Mouse (Mus musculus) cerebellum, adult (tissue): ENCODE data around the gene Wdfy2.
A peak's percentile ranks its signal among the peaks of the same experiment; 100 is the strongest.

Experiments
- ATAC-seq: cut with Nextera tagmentation; 2 replicates; pipeline ENCODE4 v1.9.2; 2017; ENCODE audit warnings: mild to moderate bottlenecking, moderate library complexity, mixed read lengths; ENCODE audit not compliant: insufficient number of reproducible peaks, low FRiP score, low TSS enrichment

Gene Wdfy2

DNA sequence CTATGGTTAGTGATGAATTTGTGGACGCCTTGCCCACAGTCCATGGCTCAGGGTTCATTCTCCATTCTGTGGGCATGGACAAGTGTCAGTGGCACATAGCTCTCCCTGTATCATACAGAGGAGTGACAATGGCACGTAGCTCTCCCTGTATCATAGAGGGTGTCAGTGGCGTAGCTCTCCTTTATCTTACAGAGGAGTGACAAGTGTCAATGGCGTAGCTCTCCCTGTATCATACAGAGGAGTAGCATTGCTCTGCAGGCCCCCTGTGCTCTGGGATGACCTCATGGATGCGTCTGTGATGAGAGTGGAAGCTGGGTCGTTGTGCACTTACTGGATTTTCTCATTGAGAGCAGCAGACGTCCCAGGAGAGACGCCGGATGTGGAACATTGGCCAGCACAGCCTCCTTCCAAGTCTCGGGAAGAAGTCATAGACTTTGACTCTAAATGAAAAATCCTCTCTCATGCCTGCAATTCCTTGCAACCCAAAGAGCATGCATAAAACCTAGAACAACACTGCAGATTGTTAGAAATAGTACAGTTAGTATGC, 79.1 kb downstream of the Wdfy2 start:
- ATAC-seq: no peak

DNA sequence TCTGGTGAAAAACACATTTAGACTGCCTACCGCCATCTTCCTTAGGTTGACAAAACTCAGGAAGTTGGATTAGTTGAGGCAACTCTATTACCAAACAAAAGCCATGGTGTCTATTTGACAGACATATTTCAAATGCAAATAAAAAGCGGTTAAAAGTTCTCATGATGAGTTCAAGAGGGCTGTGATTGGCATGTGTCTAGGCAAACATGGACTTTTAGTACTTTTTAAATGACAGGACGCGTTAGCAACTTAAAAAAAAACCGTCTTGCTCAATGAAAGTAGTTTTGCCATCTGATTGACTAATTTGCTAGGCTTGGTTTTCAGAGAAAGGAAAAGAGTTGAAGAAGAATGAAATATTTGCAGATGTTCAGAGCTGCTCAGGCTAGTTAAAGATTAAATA, 83.9 kb downstream of the Wdfy2 start:
- ATAC-seq: no peak

DNA sequence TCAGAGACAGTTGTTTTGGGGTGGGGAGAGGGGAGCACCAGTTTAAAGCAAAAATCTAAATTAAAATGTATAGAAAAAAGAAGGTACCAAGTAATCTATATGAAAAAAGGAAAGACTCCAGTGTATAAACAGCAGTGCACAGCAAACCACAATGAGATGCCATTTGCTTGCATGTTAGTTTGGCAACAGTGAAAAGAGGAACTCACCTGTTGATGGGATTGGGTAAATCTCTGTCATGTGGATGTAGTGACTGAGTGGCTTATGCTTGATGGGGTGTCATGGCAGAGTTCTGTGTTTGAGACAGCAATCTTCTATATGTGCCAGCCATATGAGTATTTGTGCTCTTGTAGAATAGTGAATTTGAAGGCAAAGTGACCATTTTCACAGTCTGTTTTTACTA, 85.2 kb downstream of the Wdfy2 start:
- ATAC-seq: no peak

DNA sequence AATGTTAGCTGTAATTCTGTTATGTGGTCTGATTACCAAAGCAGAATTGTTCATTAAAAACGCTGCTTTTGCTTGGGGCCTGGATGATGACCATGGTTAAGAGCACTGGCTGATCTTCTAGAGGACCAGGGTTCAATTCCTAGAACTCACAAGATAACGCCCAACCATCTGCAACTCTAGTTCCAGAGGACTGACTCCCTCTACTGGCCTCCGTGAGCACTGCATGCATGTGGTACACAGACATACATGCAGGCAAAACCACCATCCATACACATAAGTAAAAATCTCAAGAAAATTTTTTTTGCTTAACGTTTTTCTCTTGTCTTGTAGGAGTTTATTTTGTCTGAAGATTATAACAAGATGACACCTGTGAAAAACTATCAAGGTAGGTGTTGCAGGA, 87.3 kb downstream of the Wdfy2 start:
- ATAC-seq: no peak

DNA sequence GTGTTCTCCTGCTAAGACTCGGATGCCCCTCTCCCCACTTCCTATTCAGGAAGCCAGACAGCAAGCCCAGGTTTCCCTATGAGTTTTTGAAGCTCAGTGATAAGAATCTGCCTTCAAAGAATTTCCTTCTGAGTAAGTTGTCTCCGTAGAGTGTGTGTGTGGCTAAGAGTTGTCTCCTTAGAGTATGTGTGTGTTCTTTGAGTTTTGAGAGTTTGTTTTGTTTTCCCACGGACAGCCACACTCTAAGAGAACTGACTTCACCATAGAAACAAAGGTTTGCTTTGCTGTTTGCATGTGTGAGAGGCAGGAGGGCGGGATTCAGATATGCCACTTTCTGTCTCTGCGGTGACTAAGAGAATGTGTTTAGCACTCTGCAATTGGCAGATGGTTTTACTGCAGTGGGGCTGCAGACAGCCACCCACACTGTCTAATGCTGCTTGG, 90.6 kb downstream of the Wdfy2 start:
- no peak for ATAC-seq

DNA sequence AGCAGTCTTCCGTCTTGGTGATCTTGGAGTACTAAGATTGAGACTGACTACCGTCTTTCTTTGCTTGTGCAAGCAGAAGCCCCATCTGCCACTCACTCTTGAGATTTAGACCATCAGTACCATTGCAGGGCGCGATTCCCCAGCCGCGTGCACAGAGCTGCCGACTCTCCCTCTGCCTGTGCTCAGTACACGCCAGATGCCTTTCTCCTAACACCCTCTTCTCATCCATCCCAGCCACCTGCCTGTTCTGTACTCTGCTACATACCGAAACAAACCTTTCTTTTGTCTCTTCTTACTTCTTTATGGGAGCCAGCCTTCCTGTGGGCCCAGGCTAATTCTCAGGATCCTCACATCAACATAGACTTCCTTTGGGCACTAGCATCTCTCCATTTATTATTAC, 97.9 kb downstream of the Wdfy2 start:
- ATAC-seq: no peak

DNA sequence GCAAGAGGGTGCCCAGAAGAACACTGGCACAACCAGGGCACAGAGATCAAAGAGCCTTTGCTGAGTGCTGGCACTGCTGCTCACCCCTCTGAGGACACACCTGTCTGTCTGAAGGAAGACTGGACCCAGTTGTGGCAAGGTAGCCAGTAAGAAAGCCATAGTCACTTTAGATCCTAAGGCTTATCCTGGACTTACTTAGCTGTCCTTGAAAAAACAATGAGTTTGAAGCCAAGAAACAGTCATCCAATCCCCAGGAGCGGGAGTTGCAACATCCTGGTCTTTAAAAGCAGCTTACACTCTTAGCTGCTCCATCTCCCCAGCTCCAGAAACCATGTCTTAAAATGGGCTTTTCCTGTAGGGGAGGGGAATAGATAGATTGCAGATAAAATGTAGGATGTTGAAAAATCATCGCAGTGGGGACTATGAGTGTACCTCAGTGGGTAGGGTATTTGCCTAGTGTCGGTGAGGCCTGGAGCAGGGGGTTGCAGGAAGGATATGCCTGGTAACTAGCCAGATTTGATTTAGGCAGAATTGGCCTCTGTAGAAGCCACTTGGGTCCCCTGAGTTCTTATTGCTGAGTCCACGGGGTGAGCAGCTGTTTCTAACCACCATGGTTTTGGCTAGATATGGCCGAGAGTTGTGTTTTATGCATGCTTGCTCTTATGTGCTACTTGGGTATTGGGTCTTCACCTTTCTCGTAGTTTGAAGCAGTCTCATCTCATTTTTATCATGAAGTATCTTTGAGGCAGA, 99.3 kb downstream of the Wdfy2 start:
- no peak for ATAC-seq

DNA sequence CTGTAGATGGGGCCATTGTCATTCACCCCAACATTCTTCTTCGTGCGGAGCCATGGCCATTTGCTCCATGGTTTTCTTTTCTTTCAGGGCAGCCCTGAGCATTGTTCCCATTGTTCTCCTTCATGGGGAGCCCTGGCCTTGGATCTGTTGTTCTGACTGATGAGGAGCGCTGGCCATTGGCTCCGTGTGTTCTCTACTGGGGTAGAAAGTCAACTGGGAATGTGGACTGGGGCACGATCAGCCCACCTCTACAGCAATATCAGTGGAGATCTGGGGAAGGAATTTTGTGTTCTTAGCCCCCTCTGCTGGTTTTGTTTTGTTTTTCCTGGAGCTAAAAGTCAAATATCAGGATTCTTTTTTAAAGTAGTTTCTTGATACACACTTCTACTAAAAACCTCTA, 100.2 kb downstream of the Wdfy2 start:
- ATAC-seq: no peak

DNA sequence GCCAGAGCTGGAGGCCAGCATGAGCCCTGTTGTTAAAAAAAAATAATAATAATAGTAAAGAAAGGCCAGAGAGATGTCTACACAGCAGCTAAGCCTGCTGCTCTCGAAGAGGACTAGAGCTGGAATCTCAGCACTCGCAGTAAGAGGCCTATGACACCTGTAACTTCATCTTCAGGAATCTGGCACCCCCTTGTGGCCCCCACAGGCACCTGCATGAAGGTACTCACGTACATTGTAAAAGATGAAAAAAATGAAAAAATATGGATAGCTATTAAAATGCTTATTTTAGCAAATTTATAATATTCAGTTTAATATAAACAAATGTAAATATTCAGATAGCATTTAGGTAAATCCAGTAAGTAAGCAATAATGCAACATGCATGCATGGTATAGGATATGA, 102.0 kb downstream of the Wdfy2 start:
- no peak for ATAC-seq

DNA sequence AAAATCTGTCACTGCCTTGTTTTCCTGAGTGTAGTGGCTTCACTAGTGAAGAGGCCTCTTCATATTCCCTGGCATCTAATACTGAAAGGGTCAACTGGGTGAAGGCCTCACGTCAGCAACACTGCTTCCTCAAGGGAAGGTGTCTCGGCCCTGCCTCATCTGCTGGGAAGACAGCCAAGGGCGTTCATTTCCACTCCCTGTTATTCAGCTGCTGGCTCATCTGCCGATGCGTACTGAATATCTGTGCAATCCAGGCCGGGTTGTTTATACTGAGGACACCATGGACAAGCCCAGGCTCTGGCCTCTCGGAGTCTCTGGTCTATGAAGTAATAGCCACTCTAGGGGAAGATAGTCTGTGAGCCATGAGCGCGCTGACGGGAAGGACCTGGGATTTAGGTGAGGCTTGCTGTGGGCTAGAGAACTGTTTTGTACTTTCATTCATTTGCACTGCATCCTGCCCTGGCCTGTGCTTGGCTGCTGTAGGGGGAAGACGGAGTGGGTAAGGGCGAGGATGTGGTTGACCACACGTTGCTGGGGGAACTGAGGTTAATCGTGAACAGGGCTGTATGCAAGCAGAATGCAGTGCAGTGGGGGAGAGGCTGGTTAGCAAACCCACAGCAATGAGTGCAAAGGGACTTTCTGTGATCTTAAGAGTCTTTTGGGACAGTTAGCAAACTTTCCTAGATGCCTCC, 103.1 kb downstream of the Wdfy2 start:
- ATAC-seq: no peak

DNA sequence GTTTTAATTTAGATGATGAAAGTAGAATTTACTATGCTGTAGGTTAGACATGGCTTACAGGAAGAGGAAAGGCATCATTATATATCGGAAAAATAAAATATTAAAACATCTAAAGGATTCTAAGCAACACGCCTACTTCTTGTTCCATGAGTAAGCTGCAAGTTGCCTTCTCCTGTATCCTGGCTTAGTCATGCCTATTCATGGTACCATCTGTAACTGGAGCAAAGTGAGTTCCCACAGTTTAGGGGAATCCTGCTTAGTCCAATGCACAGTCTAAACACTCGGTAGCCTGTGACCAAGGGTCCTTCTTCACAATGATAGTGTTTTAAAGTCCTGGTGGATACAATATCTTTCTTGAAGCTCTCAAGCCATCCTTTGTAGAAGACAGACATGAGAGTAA, 109.3 kb downstream of the Wdfy2 start:
- no peak for ATAC-seq

DNA sequence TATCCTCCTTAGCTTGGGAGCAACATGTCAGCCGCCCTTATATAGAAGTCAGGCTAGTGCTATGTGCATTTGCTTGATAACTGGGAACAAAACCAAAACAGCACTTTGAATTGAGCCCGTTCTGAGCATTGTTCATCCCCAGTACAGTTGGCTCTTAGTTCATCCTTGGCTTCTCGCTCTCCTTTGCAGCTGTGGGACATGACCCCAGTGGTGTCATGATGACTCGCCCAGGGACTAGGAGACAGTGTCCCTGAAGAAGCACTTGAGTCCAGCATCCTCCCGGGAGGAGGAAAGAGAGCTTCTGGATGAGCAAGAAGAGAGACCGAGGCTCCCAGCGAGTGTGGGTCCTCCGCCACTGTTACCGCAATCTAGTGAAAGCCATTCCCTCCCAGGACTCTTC, 118.6 kb downstream of the Wdfy2 start:
- ATAC-seq: no peak

DNA sequence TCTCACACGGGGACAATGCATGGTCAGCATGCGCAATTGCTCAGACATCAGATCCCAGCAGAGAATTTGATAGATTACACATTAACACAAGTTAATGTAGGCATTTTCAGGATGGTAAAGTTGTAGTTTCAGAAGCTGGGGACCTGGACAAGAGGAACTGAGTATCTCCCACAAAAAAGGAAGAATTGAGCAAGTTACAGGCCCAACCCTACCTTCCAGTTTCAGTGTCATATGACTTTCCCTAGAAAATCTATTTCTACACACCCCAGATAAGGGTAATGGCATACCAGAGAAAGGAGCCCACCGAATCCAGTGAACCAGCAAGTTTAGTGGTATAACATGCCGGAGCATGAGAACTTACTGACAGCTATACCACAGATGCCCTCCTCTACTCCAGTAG, 126.2 kb downstream of the Wdfy2 start:
- no peak for ATAC-seq

DNA sequence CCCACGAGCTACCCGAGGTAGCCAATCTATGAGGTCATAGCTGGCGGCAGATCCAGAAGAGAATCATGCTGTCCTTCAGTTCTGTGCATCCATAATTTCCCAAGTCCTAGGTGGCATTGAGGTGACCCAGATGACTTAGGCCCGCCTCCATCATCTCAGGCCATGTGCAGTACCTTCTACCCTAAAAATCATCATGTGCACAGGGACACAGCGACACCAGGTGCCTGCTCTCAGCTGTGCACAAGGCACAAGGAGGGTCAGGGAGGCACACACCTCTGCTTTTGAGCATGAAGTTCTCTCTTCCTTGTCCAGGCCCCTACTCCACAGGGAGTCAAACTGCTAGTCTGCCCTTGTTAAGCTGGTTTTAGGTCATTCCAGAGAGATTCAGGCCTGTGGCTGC, 127.9 kb downstream of the Wdfy2 start:
- peak; percentile 59 for ATAC-seq

DNA sequence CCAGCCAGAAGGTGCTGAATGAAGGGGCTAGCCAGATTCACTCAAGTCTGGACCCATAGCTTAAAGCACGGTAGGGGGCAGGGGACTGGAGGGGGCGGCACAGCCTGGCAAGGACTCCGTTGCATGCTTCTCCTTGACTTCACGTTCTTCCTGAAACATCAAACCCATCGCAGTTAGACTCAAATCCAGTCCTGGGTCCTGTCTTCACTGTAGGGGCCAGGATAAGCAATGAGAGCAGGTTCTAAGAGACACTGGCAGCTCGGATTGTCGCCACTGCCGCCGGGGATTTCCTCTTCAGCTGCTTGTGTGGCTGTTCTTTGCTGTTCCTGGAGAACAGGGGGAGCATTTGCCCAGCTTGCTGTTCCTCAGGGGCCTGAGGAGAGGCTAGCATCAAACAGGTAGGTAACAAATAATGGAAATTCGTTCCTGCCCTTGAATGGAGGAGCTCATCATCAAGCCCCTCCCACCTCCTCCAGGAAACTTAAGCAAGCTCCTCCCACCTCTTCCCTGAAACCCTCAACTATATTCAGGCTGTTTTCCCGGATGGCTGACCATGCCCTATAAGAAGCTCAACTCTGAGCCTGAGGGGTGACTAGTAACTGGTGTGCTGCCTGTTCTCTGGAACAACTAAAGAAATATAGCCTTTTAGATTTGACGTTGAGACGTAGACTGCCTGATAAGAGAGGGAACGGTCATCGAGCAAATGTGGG, 128.5 kb downstream of the Wdfy2 start:
- no peak for ATAC-seq

DNA sequence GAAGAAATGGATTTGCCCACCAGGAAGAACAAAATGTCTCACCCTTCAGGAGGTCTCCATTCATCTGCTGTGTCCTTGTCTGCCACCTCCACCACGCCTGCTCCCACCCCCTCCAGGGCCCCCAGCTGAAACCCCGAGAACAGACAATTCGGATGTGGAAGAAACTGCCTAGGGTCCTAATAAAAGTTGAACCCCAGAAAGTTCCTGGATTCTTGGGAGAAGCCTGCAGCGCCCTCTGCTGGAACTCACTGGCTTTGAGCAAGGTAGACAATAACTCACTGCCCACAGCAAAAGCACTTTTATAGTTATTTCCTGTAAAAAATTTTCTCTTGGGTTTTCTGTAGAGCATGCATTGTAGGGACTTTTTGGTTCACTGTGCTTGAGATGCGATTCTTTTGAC, 137.6 kb downstream of the Wdfy2 start:
- ATAC-seq: no peak

DNA sequence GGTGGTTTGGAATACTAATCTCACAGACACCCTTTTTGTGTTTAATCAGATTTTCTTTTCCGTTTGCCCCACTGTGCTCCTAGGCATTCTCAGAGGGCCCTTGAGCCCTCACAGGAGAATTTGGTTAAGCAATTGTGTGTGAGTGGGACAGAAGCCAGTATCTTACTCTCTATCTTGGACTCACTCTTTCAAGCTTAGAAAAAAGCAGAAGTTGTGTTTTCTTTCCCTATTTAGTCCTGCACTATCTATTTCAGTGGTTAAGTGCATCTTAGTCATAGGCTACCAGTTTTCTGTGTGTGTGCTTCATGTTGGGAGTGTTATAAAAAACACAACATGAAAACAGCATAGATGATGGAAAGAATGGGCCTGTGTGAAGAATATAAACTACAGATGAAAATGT, 142.3 kb downstream of the Wdfy2 start:
- ATAC-seq: no peak

DNA sequence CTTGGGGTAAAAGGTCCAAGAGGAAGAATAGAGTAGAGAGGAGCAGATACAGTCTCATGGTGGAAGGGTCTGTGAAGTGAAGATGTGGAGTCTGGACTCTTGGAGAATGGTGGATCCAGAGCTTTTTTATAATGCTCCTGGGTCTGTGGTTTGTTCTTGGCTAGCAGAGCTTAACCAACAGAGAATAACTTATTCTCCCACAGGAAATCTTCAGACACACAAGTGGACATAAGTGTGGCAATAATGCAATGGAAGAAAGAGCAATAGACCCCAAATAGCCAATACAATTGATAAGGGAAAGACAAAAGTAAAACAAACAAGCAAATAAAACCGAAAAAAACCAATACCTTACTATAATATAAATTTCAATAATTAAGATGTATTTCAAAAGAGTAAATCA, 146.9 kb downstream of the Wdfy2 start, which contains the start of gene Defb48:
Gene Defb48, minus strand, starts transcription at position 101 of the 400 bp plus-strand sequence.
- ATAC-seq: no peak

DNA sequence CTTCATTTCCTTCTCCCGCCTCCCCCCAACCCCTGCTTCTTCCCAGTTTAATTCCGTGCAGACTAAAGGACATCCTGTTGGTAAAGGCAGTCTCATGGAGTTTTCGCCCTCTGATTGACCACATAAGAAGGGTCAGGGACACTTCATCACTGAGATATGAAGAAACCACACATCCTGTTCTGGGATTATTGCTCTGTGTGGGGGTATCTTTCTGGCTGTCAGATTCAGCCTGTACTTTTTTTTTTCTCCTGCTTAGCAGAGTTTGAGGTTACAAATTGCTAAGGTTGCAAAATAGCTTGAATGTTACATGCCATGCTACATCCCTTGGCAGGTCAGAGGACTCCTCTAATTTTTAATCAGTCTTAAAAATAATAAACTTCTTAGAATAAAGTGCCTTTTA, 153.8 kb downstream of the Wdfy2 start:
- ATAC-seq: no peak

DNA sequence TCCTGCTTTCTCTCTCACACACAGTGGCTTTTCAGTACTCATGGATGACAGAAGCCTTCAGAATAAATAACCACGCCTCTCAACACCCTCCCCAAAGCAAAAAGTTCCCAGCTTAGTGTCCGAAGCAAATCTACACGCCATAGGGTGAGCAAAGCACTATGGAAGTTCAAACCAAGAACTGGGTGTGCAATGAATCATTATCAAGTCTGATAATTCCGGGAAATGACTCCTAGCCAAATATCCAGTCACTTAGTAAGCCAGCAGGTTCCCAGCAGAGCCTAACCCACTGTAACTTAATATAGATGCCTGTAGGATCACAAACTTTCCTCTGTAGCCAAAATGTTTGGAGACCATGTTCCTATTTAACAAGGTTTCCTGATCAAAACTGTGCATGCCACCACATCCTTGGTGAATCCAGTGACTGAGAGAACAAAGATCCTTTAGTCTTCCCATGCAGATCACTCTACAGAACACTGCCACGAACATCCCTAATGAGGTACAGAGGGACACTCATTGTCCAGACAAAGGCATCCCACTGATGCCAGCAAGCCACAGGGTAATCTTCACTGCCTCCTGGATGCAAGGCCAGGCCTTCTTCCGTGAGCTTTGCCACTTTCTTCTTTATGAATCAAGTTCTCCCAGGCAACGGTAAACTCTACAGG, 154.5 kb downstream of the Wdfy2 start:
- ATAC-seq: no peak

DNA sequence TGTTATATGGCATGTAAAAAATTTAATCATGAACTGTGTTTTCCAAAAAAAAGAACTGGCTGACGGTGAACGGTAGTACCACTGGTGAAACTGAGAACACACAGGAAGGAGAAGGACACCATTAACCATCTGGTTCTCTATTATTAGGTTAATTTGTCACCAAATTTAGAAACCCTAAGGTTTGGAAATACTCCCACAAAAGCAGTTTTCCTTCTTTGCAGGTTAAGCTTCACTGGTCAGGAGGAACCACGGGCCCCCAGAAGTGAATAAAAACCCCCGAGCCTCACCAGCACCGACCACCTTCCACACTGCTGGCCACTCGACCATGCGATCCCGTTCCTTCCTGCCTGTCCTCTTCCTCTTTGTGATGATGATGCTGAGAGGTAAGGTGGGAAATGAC, 160.3 kb downstream of the Wdfy2 start, which contains the start of gene Defb47:
Gene Defb47, plus strand, starts transcription at position 301 of the 400 bp plus-strand sequence.
- ATAC-seq: no peak
